Mouse (Mus musculus): ENCODE data around the gene Gm8206. TPM values are rescaled to one million over a fixed set of nuclear protein-coding genes. Genes with fewer than 3 reads are reported as not detected.
"Not testable (repeated sequence)": the region's sequence is repeated elsewhere in the genome, so short reads cannot be mapped to it uniquely, and the experiment has no call there.

Gm8206 gene
- not detected for total RNA-seq (2021)
- long read RNA-seq, experiment 1: 0 reads
- long read RNA-seq, experiment 2, partial matches to known transcripts: 0 of 1 reads
- long read RNA-seq, experiment 2, other reads (novel, unspliced or antisense): 1 of 1 reads

- H3K4me3 ChIP-seq; intact Hi-C loops (cut with DNase I); DNase-seq (ENCODE audit: extremely low spot score in 1 of 2, low spot score in 2 of 2); H3K27ac ChIP-seq: not testable (repeated sequence)
Observed at GRCm38 (mm10) chr14:6093842-6094241, at the start of gene Gm8206. Gene Gm8206 (minus strand): TSS chr14:6093942.

- intact Hi-C loops (cut with DNase I); H3K27ac ChIP-seq; H3K4me3 ChIP-seq; DNase-seq (ENCODE audit: extremely low spot score in 1 of 2, low spot score in 2 of 2): not testable (repeated sequence)
Observed at GRCm38 (mm10) chr14:6125707-6126106, 32.0 kb upstream of the Gm8206 start, which contains the start of gene Gm3476. Gene Gm3476 (minus strand): TSS chr14:6125807.

- peak within 1 kb of the TSS; percentile 29 for H3K4me3 ChIP-seq
- peak; percentile 37 for TF ChIP-seq CTCF (IDR thresholded peaks at IDR 0.05)
- peak; percentile 41 to 48 for DNase-seq (ENCODE audit: extremely low spot score in 1 of 2, low spot score in 2 of 2)
- H3K27ac ChIP-seq; intact Hi-C loops (cut with DNase I): not testable (repeated sequence)
Observed at GRCm38 (mm10) chr14:6108272-6108925, 14.7 kb upstream of the Gm8206 start, which contains the start of gene Gm3468. Gene Gm3468 (minus strand): TSS chr14:6108665.

- TF ChIP-seq CTCF (IDR thresholded peaks at IDR 0.05): peak; percentile 29
- H3K4me3 ChIP-seq; DNase-seq (ENCODE audit: extremely low spot score in 1 of 2, low spot score in 2 of 2); intact Hi-C loops (cut with DNase I); H3K27ac ChIP-seq: not testable (repeated sequence)
Observed at GRCm38 (mm10) chr14:6107500-6107899, 13.8 kb upstream of the Gm8206 start.

- H3K4me3 ChIP-seq; intact Hi-C loops (cut with DNase I); DNase-seq (ENCODE audit: extremely low spot score in 1 of 2, low spot score in 2 of 2); H3K27ac ChIP-seq: not testable (repeated sequence)
Observed at GRCm38 (mm10) chr14:6058167-6058566, 35.6 kb downstream of the Gm8206 start, which contains the start of gene Gm6337. Gene Gm6337 (minus strand): TSS chr14:6058267.

GRCm38 (mm10) chr14:5987136-5987535, 106.6 kb downstream of the Gm8206 start:
- intact Hi-C loops (cut with DNase I); H3K4me3 ChIP-seq; DNase-seq (ENCODE audit: extremely low spot score in 1 of 2, low spot score in 2 of 2); H3K27ac ChIP-seq: not testable (repeated sequence)

- intact Hi-C loops (cut with DNase I); H3K4me3 ChIP-seq; H3K27ac ChIP-seq; DNase-seq (ENCODE audit: extremely low spot score in 1 of 2, low spot score in 2 of 2): not testable (repeated sequence)
Observed at GRCm38 (mm10) chr14:5979037-5979436, 114.7 kb downstream of the Gm8206 start, which contains the start of gene Gm3453. Gene Gm3453 (minus strand): TSS chr14:5979137.

Other genes with a start within 250 kb of the Gm8206 start
- under 1 TPM; 0.47 to 1.00 TPM for gene Gm8237, start 213.6 kb downstream of the Gm8206 start, total RNA-seq (2021)
- gene Gm3248, start 132.2 kb downstream of the Gm8206 start, total RNA-seq (2021): 1 to 10 TPM in 1 of 2 experiments, under 1 TPM in 1; 0.50 to 1.4 TPM
- not detected for gene Gm3453, start 114.8 kb downstream of the Gm8206 start, total RNA-seq (2021)
- gene Gm6337, start 35.7 kb downstream of the Gm8206 start, total RNA-seq (2021): not detected
- under 1 TPM; 0.84 to 0.87 TPM for gene Gm3468, start 14.7 kb upstream of the Gm8206 start, total RNA-seq (2021)
- not detected for gene Gm3476, start 31.9 kb upstream of the Gm8206 start, total RNA-seq (2021)
- 1 to 10 TPM in 1 of 2 experiments, under 1 TPM in 1; 0.98 to 1.0 TPM for gene Gm21560, start 125.3 kb upstream of the Gm8206 start, total RNA-seq (2021)
- gene Gm3411, start 193.3 kb upstream of the Gm8206 start, total RNA-seq (2021): 1 to 10 TPM; 1.4 to 1.7 TPM
- gene Gm21103, start 210.9 kb upstream of the Gm8206 start, total RNA-seq (2021): not detected
- not detected for gene Gm3618, start 249.7 kb upstream of the Gm8206 start, total RNA-seq (2021)

All from left cerebral cortex, adult 2 months (tissue).